Mouse (Mus musculus) heart, postnatal 4 days (tissue): ENCODE measurements around the gene Uckl1. TPM values are rescaled to one million over a fixed set of nuclear protein-coding genes. Genes with fewer than 3 reads are reported as not detected.
A peak's percentile ranks its signal among the peaks of the same experiment; 100 is the strongest.

Source experiments
- DNase-seq: peaks from one replicate; pipeline ENCODE4 v3.0.0; 2021
- total RNA-seq, 2 experiments: library from RNA; stranded (reverse); gene quantifications; 2 replicates each; pipeline ENCODE4 v1.2.3; 2021

Uckl1 gene
- total RNA-seq, 2 experiments from 2014 or later = 50.2 to 54.5 TPM

DNA sequence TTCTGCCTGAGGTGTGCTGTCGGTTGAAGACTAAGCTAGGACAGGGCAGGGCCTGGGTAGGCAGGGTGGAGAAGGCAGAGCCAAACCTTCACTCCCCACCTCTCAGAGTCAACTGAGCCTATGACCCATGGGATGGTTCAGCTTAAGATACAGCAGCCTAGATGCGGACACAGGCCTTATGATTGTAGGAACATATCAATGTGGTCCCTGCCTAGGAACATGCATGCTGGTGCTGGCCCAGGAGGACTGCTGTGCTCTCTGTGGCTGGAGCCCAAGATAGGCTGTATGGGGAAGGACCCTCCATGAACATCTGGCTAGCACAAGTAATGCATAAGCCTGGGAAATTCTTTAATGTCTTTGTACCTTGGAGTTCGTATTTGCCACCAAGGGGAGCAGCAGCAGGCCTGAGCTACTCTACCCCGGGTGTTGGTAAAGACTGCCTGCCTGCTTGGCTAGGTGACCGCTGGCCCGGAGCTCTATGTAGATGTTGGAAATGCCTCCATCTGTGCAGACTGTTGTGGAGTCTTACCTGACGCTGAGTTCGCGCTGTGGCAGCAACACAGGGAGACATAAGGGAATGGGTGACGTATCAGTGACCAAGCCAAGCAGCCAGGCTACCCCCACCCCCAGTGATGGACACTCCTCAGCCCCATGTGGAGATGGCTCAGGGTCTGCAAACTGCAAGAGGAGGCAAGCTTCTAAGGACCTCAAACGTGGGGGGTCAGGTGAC is 12.6 kb downstream of the Uckl1 start:
- DNase-seq = peak; percentile 2

DNA sequence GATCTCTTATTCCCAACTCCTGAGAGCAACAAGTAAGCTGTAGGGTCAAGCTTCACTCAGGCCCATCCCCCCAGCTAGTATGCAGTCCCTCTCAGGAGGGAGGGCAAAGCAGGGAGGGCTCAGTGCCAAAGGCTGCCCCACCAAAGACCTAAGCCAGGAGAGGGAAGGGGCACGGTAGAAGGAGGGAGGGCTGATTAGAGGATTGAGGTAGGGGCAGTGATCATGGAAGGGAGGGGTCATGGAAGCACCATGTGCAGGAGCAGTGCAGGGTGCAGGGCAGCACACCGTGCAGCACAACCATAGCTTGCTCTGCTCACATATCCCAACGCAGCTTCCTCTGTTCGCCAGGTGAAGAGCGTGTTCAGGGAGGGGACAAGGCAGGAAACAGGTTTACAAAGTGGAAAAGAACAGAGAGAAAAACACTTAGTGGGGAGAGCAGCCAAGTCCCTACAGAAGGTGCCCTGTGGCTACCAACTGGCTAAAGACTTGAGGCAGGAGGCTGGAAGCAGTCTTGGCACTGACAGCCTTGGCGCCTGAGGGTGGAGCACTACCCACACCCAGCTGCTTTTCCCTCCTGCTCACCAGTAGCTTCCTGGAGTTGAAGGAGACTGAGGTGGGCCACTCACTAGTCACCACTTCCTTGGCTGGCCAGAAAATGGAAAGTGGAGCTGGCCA is 13.6 kb downstream of the Uckl1 start:
- peak; percentile 4 for DNase-seq

DNA sequence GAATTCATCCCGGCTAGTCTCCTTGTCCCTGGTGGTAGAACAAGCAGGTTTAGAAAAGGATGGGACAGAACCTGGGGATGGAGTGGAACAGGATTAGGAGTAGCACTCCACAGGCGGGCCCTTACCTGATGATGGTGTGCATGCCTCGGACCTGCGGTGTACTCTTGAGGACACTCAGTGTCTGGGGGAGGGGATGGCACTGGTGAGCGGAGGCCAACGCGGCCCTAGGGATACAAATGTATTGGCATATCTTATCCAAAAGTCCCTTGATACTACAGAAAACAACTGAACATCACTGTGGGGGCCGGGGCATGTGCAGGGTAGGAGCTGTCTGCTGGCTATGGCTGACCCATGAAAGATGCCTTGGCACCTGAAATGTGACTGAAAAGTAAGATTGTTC is 14.3 kb downstream of the Uckl1 start:
- DNase-seq = peak; percentile 5

DNA sequence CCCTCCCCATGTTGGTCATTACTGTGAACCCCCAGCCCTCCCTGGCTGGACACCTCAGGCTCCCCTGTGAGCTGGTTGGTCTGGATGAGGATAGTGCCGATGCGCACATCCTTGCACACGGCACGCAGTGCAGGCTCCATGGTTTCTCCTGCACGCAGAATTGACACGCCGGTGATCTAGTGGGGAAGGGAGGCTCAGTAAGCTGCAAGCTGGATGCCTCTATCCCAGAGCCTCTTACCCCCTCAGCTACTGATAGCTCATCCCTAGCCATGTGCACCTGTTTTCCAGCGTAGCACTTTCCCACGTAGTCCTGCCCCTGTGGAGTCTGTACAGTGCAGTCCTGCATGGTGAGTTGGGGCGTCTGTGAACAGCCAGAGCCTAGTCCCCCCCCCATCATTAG is 14.8 kb downstream of the Uckl1 start:
- peak; percentile 3 for DNase-seq

DNA sequence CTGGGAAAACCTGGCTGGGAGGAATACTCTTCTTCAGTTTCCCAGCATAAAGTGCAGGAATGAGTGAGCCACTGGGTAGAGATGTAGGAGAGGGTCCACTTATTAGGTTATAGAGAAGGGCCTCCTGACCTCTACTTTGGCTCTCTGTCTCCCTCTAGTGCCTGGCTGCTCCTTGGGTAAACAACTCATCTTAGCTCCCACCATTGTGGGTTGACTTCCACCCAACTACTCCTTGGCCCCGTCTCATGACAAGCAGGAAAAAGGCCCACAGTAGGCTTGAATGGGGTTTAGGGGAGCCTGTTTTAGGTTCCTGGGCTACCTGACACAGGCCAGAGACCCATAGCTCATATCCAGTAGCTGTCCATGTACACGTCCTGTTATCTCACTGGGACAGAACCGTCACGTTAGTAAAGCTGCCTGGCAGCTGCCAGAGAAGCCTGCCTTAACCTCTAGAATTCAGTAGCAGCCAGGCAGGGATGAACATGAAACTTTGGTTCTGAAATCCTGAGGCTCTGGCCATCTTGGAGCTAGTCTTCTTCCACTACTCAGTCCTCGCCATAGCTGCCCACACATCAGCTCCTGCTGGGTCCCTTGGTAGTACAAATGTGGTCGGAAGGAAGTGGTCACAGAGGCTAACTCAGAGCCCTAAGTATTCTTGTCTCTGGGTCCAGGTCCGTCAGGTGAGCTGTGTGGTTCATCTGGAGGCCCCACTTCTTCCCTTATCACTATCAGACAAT is 16.3 kb downstream of the Uckl1 start:
- DNase-seq = peak; percentile 74

DNA sequence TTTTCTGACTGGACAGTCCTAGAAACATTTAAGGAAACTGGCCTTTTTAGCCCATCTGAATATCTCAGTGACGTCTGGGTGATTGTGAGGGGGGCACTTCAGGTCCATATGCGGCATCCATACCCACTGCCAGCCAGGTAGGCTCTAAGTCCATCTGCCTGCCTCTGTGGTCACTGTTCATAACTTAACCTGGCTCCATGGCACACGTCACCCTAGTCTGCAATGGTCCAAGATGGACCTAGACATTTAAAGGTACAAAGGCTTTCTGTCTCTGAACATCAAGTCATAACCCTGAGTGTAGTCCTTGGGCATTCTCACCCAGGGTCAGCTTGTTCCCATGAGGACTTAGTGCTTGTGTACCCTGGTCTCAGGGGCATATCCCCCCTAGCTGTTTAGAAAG is 17.4 kb downstream of the Uckl1 start:
- no peak for DNase-seq

DNA sequence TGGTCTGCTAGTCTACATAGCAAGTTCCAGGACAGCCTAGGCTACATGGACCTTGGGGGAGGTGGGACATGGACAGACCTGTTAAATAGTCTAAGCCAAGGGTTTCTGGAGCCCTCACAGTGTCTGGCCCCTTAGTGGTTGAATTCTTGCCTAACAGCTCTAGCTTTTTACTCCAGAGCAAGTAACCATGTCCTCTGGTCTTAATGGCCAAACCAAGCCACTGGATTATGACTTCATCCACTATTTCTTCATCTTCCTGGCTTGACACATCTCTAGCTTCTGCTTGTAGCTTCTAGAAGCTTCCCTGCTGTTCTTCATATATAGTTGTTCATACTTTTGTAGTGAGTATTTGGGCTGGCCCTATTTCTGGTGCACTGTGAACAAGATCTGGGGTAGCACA is 30.9 kb downstream of the Uckl1 start:
- DNase-seq = no peak

DNA sequence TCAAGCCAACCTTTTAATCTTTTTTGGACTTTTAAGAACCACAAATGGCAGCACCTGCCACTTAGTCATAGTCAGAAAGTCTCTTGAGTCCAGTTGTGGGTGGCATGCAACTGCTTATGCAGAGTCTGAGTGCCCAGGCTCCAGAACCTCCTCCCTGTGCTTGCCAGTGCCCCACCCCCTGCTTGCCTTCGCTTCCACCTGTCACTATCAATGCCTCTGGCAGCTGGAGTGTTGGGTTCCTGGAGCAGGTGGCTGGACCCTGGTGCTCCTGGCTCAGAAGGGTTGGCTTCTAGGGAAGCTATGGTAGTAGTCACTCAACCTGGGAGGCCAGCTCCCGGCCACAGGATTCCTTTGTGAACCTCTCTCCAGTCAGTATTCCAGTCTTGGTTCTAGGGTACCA is 34.5 kb downstream of the Uckl1 start:
- DNase-seq = no peak

DNA sequence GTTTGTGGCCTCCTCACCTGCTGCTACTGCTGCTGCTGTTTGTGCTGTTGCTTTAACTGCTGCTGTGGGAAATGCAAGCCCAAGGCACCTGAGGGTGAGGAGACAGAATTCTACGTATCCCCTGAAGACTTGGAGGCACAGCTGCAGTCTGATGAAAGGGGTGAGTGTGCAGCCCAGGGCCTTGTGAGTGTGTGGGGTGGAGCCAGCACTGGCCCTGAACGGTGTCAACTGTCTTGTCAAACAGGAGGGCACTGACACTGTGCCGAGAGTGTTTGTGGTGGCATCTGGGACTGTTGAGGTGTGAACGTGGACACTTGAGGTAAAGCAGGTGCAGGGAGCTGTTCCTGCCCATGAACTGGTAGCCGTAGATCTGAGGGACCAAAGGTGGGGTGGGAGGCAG is 36.0 kb downstream of the Uckl1 start:
- no peak for DNase-seq

DNA sequence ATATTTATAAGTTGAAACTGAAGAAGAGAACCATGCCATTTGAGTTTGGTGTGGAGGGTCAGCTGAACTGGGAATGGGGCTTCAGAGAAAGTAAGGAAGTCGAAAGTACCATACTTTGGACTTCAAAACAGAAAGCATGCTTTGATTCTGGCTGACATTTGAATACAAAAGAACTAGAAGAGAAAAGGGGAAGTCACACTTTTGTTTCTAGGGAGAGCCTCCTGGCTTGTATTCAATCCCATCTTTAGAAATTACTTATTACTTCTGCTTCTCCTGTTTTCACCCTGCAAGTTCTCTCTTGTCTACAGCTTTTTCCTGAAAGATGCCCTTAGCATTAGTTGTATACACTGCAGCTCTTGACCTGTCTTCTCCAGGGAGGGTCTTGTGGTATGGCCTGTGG is 36.5 kb downstream of the Uckl1 start:
- DNase-seq = no peak

DNA sequence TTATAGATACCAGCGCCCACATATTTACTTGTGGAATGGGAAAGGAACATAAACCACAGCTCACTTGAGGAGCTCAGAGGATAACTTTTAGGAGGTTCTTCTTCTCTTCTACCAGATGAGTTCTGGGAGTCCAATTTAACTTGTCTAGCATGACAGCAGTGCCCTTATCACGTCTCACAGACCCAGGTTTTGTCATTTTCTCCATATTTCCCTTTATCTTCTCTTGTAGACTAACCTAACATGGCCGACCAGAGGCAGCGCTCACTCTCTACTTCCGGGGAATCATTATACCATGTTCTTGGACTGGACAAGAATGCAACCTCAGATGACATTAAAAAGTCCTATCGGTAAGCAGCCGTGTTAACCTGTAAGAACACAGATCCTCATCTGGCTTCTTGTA is 38.5 kb downstream of the Uckl1 start:
- no peak for DNase-seq

DNA sequence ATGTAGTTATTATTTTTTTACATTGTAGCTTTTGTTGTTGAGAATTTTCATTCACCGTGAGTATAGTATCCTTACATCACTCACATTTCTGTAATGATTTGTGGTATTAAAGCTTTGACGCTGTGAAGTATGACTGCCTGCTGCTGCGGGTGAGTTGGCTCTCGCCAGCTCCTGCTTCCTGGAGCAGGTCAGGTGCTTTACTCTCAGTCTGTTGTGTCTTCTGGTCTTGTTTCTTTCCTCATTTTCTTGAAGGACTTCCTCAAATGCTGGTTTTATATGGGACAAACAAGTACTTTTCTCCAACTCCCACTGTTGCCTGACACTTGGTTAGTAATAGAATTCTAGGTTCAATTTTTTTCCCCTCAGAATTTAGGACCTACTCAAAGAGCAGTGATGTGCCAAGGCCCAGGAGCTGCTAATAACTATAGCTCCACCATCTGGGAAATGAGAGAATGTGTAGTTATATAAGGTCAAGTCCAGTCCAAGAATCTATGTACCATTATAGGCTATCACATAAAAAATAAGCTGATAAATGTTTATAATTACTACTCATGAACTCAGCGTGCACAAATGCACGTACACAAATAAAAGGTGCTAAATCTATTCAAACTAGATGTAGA is 42.8 kb downstream of the Uckl1 start:
- no peak for DNase-seq

DNA sequence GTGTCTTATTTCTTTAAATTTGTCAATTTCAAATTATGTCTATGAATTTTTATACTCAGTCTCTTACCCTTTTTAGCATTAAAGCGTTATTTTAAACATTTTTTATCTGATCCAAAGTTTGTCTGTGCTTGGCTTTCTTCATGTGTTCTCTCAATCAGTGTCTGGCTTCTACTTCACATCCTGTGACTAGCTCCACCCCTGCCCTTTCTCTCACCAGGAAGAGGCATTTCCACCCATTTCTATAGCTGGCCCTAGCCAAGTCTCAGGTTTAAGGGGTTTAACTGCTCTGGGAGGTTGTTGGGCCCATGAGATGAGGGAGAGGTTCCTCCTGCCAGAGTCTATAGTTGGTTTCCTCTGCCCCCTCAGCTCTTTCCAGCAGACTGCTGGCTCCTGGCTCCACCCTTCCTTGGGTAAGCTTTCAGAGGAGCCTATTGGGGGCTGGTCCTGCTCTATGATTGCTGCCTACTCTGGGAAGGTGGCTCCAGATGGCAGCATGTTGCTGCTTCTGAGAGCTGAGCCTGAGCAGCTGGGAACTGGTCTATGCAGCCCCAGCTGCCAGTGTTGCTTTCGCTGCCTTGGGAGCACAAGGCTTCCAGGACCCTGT is 47.1 kb downstream of the Uckl1 start:
- peak; percentile 38 for DNase-seq

DNA sequence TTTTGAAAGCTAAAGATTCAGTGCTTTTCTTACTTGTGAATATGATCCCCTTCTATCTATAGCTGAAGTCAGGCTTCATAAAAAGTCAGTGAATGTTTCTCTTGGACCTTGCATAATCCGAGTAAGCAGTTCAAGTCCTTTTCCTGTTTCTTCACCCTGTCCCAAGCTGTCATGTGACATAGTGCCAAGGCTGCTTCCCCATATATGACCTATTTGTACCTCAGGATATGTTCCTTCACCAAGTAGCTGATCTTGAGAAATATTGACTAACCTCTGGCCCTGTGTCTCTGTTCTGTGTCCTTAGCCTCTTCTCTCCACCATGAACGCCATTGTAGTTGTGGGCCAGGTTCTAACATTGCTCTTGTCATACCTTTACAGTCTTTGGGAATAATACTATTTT is 48.3 kb downstream of the Uckl1 start:
- no peak for DNase-seq

DNA sequence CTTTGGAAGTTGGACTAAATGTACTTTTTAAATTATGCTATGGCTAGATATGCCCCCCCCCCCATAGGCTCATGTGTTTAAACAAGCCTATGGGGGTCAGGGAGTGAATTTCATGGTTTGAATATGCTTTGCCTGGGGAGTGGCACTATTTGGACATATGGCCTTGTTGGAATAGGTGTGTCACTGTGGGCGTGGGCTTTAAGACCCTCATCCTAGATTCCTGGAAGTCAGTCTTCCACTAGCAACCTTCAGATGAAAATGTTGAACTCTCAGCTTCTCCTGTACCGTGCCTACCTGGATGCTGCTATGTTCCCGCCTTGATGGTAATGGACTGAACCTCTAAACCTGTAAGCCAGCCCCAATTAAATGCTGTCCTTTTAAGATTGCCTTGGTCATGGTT is 52.1 kb downstream of the Uckl1 start:
- no peak for DNase-seq

DNA sequence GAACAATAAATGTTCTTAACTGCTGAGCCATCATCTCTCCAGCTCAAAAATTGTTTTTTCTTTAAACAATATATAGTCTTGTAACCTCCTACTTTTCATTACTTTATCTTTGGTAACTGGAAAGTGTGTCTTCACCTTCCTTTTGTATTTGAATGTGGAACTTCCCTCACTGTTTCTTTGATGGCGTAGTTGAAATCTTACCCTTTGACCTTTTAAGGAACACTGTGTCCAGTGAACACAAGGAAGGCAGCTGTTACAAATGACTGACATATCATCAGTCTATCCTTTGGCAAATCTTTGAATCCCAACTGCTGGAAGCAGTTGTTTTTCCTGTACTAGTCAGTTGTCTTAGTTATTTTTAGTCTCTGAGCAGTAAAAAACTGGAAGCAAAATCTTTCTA is 55.6 kb downstream of the Uckl1 start:
- no peak for DNase-seq

DNA sequence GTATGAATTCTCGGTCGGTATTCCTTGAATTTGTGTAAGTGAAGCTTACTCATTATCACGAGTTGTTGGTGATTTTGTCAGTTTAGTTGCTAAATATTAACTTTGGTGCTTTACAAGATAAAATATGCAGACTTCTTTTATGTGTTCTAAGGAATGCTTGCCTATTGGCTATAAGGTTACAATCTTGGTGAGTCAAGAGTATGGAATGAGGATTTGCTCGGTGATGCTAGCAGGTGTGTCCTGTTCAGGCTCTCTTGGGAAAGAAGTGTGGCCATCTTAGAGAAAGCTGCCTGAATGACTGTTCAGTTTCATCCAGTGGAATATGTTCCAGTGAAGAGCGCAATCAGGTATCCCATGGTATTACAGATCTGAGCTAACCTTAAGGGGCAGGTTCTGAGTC is 59.2 kb downstream of the Uckl1 start:
- DNase-seq = no peak

DNA sequence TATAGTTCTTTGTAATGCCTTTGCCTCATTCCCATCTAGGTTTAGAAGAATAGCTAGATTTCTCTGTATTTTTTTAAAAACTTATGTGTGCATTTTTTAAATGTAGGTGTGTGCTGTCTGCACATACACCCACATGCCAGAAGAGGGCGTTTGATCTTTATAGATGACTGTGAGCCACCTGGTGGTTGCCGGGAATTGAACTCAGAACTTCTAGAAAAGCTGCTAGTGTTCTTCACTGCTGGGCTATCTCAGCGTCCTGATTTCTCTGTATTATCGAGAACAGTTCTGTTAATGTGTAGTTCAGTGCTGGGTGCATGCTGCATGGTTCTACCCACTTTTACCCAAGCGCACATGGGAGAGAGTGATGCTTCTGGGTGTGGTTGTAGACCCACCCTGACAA is 61.9 kb downstream of the Uckl1 start:
- peak; percentile 36 for DNase-seq

DNA sequence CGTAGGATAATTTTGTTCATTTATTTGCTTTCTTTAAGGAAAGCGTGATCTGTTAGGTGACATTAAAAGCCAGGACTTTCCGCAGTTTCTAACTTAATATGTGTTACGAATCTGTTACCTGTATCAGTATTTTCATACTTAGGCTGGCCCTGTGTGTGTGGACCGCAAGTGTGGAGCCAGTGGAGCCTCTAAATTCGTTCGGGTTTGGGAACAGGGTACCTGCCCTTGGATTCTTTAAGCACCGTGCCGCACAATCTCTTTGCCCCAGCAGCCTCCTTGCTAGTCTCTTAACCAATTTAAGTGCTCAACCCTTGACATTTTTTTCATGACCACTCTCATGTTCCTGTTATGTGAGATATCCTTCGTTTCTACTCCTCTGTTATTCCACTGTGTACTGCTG is 63.2 kb downstream of the Uckl1 start:
- DNase-seq = no peak

DNA sequence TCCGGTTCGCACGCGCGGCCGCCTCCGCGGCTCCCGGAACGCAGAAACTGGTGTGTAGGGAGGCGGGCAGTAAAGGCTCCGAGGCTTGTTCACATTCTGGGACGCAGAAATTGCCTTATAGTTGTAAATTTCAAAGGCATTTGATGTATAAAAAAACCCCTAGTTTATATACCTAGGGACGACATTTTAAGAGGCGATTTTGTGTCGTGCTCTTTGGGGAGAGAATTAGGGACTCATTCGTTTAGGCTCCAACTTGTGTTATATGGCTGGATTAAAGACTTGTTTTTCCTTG is 63.8 kb downstream of the Uckl1 start:
- no peak for DNase-seq

DNA sequence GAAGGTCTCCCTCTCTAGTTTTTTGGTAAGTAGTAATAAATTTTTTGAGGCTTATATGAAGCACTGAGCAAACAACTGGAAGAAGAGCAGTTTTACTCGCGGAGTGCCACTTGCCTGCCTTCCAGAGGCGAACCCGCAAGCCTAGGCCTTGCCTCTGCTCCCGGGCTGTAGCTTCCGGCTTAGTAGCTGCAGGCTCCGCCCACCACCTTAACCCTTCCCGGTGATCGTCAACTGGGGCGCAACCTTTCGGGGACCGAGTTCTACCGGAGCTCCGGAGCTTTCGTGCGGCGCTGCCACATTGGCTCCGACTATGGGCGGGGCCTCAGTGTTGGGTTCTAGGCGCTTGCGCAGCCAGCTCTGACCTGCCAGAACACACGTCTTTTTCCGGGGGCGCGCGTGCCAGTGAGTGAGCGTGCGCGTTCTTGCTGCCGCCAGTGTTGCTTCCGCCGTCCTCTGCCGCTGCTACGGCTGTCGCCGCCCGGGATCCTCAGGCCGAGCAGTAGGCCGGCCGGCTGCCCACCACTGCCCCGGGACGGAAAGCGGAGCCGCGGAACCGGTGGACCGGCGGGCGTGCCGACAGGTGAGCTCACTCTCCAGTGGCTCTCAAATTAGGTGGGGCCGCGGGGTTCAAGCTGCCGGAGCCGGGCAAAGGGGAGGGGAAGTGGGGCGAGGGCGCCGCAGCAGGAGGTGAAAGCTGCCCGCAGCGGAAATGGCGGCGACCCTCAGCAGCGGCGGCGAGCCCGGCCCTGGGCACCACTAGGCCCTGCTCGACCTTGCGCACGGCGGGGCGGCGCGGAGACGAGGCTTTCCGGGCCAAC is 64.4 kb downstream of the Uckl1 start, which contains the start of gene Dnajc5:
Dnajc5 (plus strand) TSS at position 368 of the 818 bp plus-strand sequence.
- peak; percentile 98 for DNase-seq

DNA sequence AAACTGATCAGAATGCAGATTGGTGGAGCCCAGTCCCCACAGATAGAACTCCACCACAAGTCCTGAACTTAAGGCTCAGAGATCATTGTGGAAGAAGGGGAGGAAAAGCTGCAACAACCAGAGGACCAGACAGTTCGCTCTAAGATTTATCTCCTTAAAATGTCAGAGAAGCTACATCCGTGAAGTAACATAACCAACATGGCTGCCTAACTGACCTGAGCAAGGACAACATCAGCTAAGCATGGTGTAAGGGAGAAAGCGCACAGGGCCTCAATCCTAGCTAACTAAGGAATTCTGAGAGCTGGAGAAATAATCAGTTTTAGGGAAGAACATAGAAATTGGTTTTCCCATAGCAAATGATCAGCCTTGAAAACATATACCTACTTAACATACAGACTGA is 65.5 kb downstream of the Uckl1 start:
- DNase-seq = no peak
